Mouse (Mus musculus) bone marrow, adult 2 months (tissue): ENCODE data around the gene Mtch1.

Experiments used
- CTCF ChIP-seq: fragments of 200-500 bp; IDR thresholded peaks from 2 replicates; pipeline ENCODE4 v1.5.1; 2011; ENCODE audit warnings: low read length, control low read depth; ENCODE audit not compliant: control insufficient read depth, insufficient read depth
- POLR2A ChIP-seq: fragments of 200-500 bp; IDR thresholded peaks from 2 replicates; pipeline ENCODE4 v1.6.1; 2011; ENCODE audit warnings: low read depth, mild to moderate bottlenecking, control low read depth, low read length, borderline replicate concordance; ENCODE audit not compliant: control insufficient read depth

- no peak for TF ChIP-seq CTCF
- no peak for TF ChIP-seq POLR2A
Measured at GRCm38 (mm10) chr17:29315672-29316465, 31.9 kb downstream of the Mtch1 start.
